Mouse (Mus musculus): ENCODE measurements at regions not wholly inside any gene's neighbourhood (a gene's known extent, or its start where the extent isn't known, plus 50 kb on each side); places are given as distances from the start of the nearest gene placed in this dataset.

- DNase-seq = no peak
- TF ChIP-seq POLR2A (IDR thresholded peaks at IDR 0.05; ENCODE audit: borderline replicate concordance, insufficient read depth, low read length) (no peak), CTCF (IDR thresholded peaks at IDR 0.05; ENCODE audit: borderline replicate concordance, insufficient read depth, low read depth, low read length) (no peak)
- 76% methylated on average over 3 of the region's 3 CpGs for WGBS
- no peak overlapping the region for H3K4me3 ChIP-seq (replicated peaks; ENCODE audit: insufficient read depth, low read depth, low read length)
- H3K27me3 ChIP-seq (ENCODE audit: control insufficient read depth, insufficient read depth, low read length) = no peaks in the 10 kb centered on the region
- no peak overlapping the region for H3K27ac ChIP-seq (ENCODE audit: insufficient read depth, low read length)
- H3K4me1 ChIP-seq (ENCODE audit: control insufficient read depth, insufficient read depth, low read length) = 0 out of 2 replicates have a peak, but pooled peaks cover 3% of the 10 kb centered on the region
Observed at GRCm38 (mm10) chr11:84585626-84586025, 60.3 kb upstream of the Lhx1 start.

GRCm38 (mm10) chr11:84578805-84579541, 53.6 kb upstream of the Lhx1 start:
- H3K27me3 ChIP-seq (ENCODE audit: control insufficient read depth, insufficient read depth, low read length) = no peaks in the 10 kb centered on the region
- H3K27ac ChIP-seq (ENCODE audit: insufficient read depth, low read length) = no peak overlapping the region
- no peaks in the 10 kb centered on the region for H3K4me1 ChIP-seq (ENCODE audit: control insufficient read depth, insufficient read depth, low read length)
- no peak overlapping the region for H3K4me3 ChIP-seq (replicated peaks; ENCODE audit: insufficient read depth, low read depth, low read length)
- TF ChIP-seq CTCF (IDR thresholded peaks at IDR 0.05; ENCODE audit: borderline replicate concordance, insufficient read depth, low read depth, low read length) = no peak
- TF ChIP-seq POLR2A (IDR thresholded peaks at IDR 0.05; ENCODE audit: borderline replicate concordance, insufficient read depth, low read length) = no peak
- no peak for DNase-seq
- 56% methylated on average over 17 of the region's 17 CpGs for WGBS
